Mouse (Mus musculus): Measurements from ENCODE around the gene Mgat4e.

DNA sequence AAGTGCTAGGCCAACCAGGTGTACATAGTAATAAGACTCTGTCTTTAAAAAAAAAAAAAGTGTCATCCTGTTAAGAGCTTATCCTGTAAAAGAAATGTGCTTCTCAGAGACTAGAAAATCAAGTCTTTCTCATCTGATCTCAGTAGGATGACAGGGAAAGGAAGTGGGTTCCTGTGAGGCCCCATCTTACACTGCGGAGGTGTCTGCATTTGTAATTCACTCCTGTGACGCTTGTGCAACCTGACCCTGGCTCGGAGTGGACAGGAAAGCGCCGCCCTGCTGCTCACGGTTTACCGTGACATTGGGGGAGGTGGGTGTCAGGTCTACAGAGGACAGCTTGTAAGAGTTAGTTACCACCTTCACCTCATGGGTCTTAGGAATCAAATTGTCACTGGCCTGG is 39.5 kb downstream of the Mgat4e start:
- TF ChIP-seq CTCF (IDR thresholded peaks at IDR 0.05; ENCODE audit: control insufficient read depth, insufficient read depth, insufficient read length) (no peak), FOSL1 (IDR thresholded peaks at IDR 0.05; ENCODE audit: insufficient read depth, low read length, poor library complexity, severe bottlenecking) (no peak), USF1 (IDR thresholded peaks at IDR 0.05; ENCODE audit: low read depth) (no peak), MAX (IDR thresholded peaks at IDR 0.05) (no peak), MYOD1 (IDR thresholded peaks at IDR 0.05; ENCODE audit: control insufficient read depth, insufficient read length, low read depth) (no peak)
